Mouse (Mus musculus): Measurements from ENCODE around the gene Arhgap18. TPM values are rescaled to one million over a fixed set of nuclear protein-coding genes. Genes with fewer than 3 reads are reported as not detected.
"Not testable (repeated sequence)": the region's sequence is repeated elsewhere in the genome, so short reads cannot be mapped to it uniquely, and the experiment has no call there.

Gene Arhgap18
- total RNA-seq, 4 experiments from 2014 or later, result 8.1 to 11.6 (median 10.3) TPM

DNA sequence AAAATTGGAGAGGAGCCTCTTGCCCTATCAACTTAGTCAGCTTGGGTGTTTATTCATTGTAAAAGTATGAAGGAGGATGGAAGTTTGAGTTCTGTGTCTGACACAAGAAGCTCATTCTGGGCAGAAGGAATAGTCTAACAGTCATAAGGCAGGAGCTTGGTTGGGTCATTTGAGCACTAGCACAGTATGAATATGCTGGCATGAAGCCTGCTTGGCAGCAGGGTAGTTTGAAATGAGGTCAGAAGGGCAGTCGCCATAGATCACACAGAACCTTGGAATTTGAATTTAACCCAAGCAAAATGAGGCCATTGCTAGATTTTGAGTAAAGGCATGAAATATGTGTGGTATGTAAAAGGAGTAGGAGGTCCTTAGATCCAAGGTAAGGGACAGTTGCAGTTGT, 139.9 kb downstream of the Arhgap18 start:
- no peak for DNase-seq (ENCODE audit: low spot score in 2 of 2)

GRCm38 (mm10) chr10:26895726-26896125, 142.5 kb downstream of the Arhgap18 start:
- DNase-seq (ENCODE audit: low spot score in 2 of 2), result no peak

DNA sequence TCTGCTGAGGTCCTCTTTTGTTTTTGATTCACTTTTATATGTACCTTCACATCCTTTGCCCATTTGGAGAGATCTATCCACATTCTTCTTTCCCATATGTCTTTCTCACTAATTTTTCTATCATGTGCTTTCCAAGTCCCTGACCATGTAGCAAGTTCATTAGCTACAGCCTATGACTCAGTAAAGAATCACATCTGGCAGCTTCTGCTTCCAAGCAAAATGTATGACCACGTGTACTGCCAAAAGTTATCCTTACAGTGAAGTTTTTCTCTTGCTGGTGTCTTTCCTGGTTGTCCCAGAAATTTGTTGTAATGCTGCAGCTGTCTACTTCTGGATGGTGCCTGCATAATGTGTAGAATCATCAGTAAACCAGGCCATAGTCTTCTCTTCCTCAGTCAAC, 147.2 kb downstream of the Arhgap18 start:
- no peak for DNase-seq (ENCODE audit: low spot score in 2 of 2)

- no peak for DNase-seq (ENCODE audit: low spot score in 2 of 2)
These were observed 150.6 kb downstream of the Arhgap18 start for GRCm38 (mm10) chr10:26903781-26904180.

DNA sequence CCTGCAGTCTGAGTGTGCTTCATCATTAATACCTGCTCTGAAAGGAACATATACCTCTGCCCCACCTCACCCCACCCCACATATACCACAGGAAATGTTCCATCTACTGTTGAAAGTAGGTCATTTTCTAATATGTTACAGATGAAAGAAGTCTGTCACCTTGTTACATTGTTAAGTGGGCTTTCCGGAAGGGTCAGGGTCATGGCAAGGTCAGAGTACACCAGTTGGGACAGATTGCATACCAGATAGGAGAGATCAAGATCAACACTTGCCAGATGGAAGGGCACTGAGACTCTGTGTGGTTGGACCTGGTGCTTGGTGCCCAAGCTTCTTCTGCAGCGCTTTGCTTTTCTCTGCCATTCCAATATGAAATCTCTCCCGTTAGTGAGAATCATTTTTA, 158.0 kb downstream of the Arhgap18 start:
- DNase-seq (ENCODE audit: low spot score in 2 of 2), result no peak

- DNase-seq (ENCODE audit: low spot score in 2 of 2), result no peak
These were observed 159.0 kb downstream of the Arhgap18 start for GRCm38 (mm10) chr10:26912112-26912797.

GRCm38 (mm10) chr10:26912807-26913206, 159.6 kb downstream of the Arhgap18 start:
- DNase-seq (ENCODE audit: low spot score in 2 of 2), result no peak

- peak in 1 of 2 experiments; percentile 14 for DNase-seq (ENCODE audit: low spot score in 2 of 2)
These were observed 166.2 kb downstream of the Arhgap18 start for GRCm38 (mm10) chr10:26919307-26919977.

DNA sequence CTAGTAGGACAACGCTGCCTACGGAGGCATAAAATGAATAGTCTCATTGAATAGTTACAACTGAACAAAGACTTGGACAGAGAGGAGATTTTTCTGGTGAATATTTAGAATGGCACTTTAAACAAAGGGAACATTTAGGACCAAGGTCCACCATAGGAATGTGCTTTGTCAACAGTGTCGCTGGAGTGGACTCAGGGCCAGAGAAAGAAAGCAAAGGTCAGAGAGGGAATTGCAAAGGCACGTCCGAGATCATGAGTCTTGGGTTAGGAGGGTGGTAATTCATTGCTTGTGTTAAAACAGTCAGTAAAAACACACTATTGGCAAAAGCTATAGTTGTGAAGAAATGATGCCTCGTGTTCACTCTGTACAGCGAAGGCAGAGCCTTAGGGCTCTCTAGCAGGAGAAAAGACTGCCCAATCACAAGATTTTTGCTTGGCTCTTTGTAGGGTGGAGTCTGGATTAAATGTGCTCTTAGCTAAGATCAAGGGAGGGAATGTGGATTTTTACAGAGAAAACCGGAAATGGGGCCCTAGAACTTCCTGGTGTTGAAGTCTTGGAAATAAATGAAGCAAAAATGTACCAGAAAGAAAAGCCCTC, 167.3 kb downstream of the Arhgap18 start:
- no peak for DNase-seq (ENCODE audit: low spot score in 2 of 2)

GRCm38 (mm10) chr10:26936056-26936455, 182.8 kb downstream of the Arhgap18 start:
- DNase-seq (ENCODE audit: low spot score in 2 of 2), result not testable (repeated sequence)

DNA sequence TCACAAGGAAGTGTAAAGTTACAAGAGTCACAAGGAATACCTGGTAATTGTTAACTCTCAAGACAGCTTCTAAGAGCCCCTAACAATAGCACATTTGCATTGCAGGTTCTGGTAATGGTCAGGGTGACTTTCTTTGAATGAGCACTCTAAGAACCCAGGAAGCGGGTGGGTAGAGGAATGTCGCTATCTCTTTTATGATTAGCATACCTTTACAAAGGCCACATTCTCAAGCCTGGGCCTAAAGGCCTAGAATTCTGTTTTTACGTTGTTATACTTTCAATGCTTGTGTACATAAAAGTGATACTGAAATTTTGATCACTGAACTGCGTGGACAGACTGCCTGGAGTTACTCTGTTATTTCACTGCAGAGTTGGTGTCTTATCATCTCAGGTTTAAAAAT, 185.2 kb downstream of the Arhgap18 start:
- not testable (repeated sequence) for DNase-seq (ENCODE audit: low spot score in 2 of 2)

DNA sequence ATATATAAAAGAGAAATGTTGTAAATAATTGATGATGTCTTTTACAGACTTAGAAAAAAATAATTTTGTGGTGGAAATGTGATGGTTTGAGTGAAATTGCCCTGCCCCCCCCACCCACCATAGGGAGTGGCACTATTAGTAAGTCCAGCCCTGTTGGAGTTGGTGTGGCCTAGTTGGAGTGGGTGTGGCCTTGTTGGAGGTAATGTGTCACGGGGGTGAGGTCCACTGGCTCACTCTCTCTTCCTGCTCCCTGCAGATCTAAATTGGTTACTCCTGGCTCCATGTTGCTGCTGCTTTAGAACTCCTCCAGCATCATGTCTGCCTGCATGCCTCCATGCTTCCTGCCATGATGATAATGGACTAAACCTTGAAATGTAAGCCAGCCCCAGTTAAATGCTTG, 186.3 kb downstream of the Arhgap18 start:
- DNase-seq (ENCODE audit: low spot score in 2 of 2), result no peak

GRCm38 (mm10) chr10:26948331-26948730, 195.1 kb downstream of the Arhgap18 start:
- no peak for DNase-seq (ENCODE audit: low spot score in 2 of 2)

GRCm38 (mm10) chr10:26949667-26950066, 196.4 kb downstream of the Arhgap18 start:
- DNase-seq (ENCODE audit: low spot score in 2 of 2), result no peak

GRCm38 (mm10) chr10:26950448-26950847, 197.2 kb downstream of the Arhgap18 start:
- no peak for DNase-seq (ENCODE audit: low spot score in 2 of 2)

DNA sequence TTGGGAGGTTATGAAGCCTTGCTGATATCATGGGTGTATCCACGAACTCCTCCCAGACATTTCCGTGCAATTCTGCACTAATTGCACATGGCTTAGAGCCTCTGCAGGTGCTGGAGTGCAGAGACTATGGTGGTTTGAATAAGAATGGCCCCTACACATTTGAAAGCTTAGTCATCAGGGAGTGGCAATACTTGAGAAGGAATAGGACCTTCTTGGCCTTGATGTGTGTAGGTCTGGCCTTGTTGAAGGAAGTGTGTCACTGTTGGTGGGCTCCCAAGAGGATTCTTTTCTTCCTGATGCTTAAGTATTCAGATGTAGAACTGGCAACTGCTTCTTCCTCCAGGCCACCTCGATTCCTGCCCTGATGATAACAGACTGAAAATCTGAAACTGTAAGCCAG, 205.3 kb downstream of the Arhgap18 start:
- DNase-seq (ENCODE audit: low spot score in 2 of 2), result no peak
